9 mouse cellular contexts compared by ENCODE assay signal in genomic region chr6:127920652-127921051, GRCm38 (mm10). TPM values are rescaled to one million over a fixed set of nuclear protein-coding genes. Genes with fewer than 3 reads are reported as not detected.
A peak's percentile ranks its signal among the peaks of the same experiment; 100 is the strongest.
DNase-seq lines count a peak whose midpoint lies in the region; ATAC-seq lines count a peak whose summit lies in the region.
"Had no signal": no experiment of that assay in that cellular context is flagged by ENCODE, and none has a peak within 500 bp of the region (broad histone marks: within the 10 kb centered on the region; RNA-seq: fewer than 3 reads in every experiment).

No protein-coding gene starts in this region.

- H3K36me3 ChIP-seq in forebrain, embryonic 15.5 days = peaks cover 7% of the 10 kb centered on the region; the same call in 1 of the 2 replicates
- no peaks in the 10 kb centered on the region for H3K36me3 ChIP-seq in hindbrain, embryonic 11.5 days (ENCODE audit: control insufficient read depth, insufficient read depth, low read length)

- no peak overlapping the region for H3K9ac ChIP-seq in forebrain, embryonic 15.5 days (replicated peaks)
- no peak overlapping the region for H3K9ac ChIP-seq in hindbrain, embryonic 11.5 days (ENCODE audit: low read depth, low read length)

- peak; percentile 12 for DNase-seq in T-cell, adult 2 months (ENCODE audit: low spot score)
- peak; percentile 56 for DNase-seq in cerebellum, adult 11 months
- DNase-seq in hindbrain, embryonic 11.5 days (ENCODE audit: low spot score) = peak; percentile 89
- peak; percentile 71 for DNase-seq in layer of hippocampus, adult 9-10 months (ENCODE audit: low spot score)
- peak; percentile 88 for DNase-seq in lung, postnatal 14 days
- peak; percentile 73 for DNase-seq in right cerebral cortex, postnatal 25 days

- H3K9me3 ChIP-seq in forebrain, embryonic 15.5 days = no peaks in the 10 kb centered on the region
- H3K9me3 ChIP-seq in hindbrain, embryonic 11.5 days (ENCODE audit: control insufficient read depth, low read length) = no peaks in the 10 kb centered on the region

- no peak overlapping the region for H3K4me2 ChIP-seq in forebrain, embryonic 15.5 days (replicated peaks)
- no peak overlapping the region for H3K4me2 ChIP-seq in hindbrain, embryonic 11.5 days (replicated peaks; ENCODE audit: low read depth, low read length)

- no peaks in the 10 kb centered on the region for H3K27me3 ChIP-seq in forebrain, embryonic 15.5 days
- no peaks in the 10 kb centered on the region for H3K27me3 ChIP-seq in hindbrain, embryonic 11.5 days (ENCODE audit: control insufficient read depth, insufficient read depth, low read length)

- peaks cover 13% of the 10 kb centered on the region for H3K4me1 ChIP-seq in forebrain, embryonic 15.5 days
- no peaks in the 10 kb centered on the region for H3K4me1 ChIP-seq in hindbrain, embryonic 11.5 days (replicated peaks; ENCODE audit: control insufficient read depth, insufficient read depth, low read length)

- 5% methylated on average over 8 of the region's 8 CpGs for WGBS in forebrain, embryonic 15.5 days
- 8% methylated on average over 8 of the region's 8 CpGs for WGBS in hindbrain, embryonic 11.5 days

- ATAC-seq in forebrain, embryonic 15.5 days (replicated peaks) = peak; percentile 24; the same call in 1 of the 2 replicates
- peak; percentile 41; the same call in 1 of the 2 replicates for ATAC-seq in hindbrain, embryonic 11.5 days (ENCODE audit: low FRiP score)
- no peak for ATAC-seq in activated CD4-positive, CD25-positive, alpha-beta regulatory T cell, adult 4 months

- no peak overlapping the region for H3K27ac ChIP-seq in forebrain, embryonic 15.5 days (replicated peaks)
- H3K27ac ChIP-seq in hindbrain, embryonic 11.5 days (ENCODE audit: low read depth, low read length) = no peak overlapping the region

- no peak overlapping the region for H3K4me3 ChIP-seq in forebrain, embryonic 15.5 days
- H3K4me3 ChIP-seq in hindbrain, embryonic 11.5 days (ENCODE audit: low read depth, low read length) = no peak overlapping the region
- H3K4me3 ChIP-seq: myocyte had no signal

RNA-seq across cellular contexts. Expression of gene Tspan11, which starts 33.3 kb away (rescaled TPM):
- 10.8 and 11.8 TPM in 2 replicates for polyA plus RNA-seq in forebrain, embryonic 15.5 days (2015; fragmentation: Nextera tagmentation; extraction: Ambion mirVana)
- 17.4 and 17.9 TPM in 2 replicates for polyA plus RNA-seq in hindbrain, embryonic 11.5 days (2014; fragmentation: Nextera tagmentation; extraction: Ambion mirVana)
- not detected for polyA plus RNA-seq in activated CD4-positive, CD25-positive, alpha-beta regulatory T cell, adult 4 months (2017; shearing (Covaris generic))

Comparison
In these comparisons a context has a peak if more than half of its experiments do, and no peak if none do; other contexts are left out.
1. DNase-seq: peak in every context shown above with its lines; median percentile 89 in hindbrain, embryonic 11.5 days; 88 in lung, postnatal 14 days; 73 in right cerebral cortex, postnatal 25 days; 71 in layer of hippocampus, adult 9-10 months; 56 in cerebellum, adult 11 months; 12 in T-cell, adult 2 months.
2. RNA of gene Tspan11, which starts 33.3 kb away (polyA plus RNA-seq): 17.4 to 17.9 TPM in hindbrain, embryonic 11.5 days and 10.8 to 11.8 TPM in forebrain, embryonic 15.5 days; not detected in activated CD4-positive, CD25-positive, alpha-beta regulatory T cell, adult 4 months; every median in the first group is over 10 times any median in the second.